Mouse (Mus musculus) urinary bladder, adult 2 months (tissue): Measurements from ENCODE around the gene Git2. TPM values are rescaled to one million over a fixed set of nuclear protein-coding genes. Genes with fewer than 3 reads are reported as not detected.

Experiments
- DNase-seq: peaks from one replicate; pipeline ENCODE4 v3.0.0; 2022; ENCODE audit warnings: low spot score
- polyA plus RNA-seq: library from polyadenylated mRNA; depleted of rRNA; stranded (reverse); fragments of >200 nt; gene quantifications from 2 replicates; pipeline ENCODE4 v1.2.3, GENCODE M21; 2012; rRNA removed

Gene Git2
- polyA plus RNA-seq: 37.5 and 46.6 TPM in 2 replicates

DNA sequence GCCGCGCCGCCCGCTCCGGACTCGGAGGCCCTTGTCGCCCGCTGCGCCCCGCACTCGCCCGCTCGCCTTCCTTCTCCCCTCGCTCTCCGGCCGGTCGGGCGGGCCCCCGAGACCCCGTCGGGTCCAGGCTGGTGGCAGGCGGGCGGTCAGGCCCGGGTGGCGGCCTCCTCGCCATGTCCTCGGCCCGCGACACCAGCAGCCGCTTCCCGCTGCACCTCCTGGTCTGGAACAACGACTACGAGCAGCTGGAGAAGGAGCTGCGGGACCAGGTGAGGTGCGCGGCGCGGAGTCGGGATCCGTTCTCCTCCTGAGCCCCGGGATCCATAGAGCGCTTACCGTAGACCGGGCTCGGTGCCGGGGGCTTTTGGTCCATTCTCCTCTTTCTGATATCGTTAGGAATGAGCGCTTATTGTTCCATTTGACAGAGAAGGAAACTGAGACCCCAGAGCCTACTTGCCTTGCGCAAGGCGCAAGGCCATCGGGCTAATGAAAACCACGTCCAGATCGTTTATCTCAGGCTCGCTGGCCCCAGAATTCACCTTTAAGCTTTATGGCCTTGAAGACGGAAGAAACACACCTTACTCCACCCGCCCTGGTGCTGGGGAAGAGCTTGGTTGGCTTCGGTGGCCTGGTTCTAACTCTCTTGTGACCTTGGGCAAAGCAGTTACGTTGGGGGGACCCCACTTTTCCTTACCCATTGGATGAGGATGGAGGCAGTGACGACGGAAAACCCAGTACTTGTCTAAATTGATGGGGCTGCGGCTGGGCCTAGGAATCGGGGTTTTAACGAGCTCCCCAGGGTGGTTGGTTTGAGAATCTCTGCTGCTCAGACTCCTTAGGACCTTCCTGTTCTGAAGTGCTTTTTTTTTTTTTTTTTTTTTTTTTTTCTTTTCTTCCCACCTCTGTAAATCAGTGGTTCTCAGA lies at the start of gene Git2:
Gene Git2 (minus strand): TSS at position 462 of the 924 bp plus-strand sequence.
- DNase-seq: no peak

DNA sequence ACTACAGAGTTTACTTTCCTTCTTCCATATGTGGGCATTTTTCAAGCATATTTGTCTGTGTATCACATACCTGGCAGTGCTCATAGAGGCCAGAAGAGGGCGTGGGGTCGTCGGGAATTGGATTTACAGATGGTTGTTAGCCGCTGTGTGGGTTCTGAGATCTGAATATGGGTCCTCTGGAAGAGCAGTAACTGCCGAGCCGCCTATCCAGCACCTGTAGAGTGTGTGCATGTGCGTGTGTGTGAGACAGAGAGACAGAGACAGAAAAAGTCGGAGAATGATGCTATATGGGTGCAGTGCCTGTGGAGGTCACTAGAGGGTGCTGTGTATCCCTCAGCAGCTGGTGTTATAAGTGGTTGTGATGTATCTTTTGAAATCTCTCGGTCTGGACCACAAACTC lies 48.9 kb upstream of the Git2 start:
- no peak for DNase-seq

DNA sequence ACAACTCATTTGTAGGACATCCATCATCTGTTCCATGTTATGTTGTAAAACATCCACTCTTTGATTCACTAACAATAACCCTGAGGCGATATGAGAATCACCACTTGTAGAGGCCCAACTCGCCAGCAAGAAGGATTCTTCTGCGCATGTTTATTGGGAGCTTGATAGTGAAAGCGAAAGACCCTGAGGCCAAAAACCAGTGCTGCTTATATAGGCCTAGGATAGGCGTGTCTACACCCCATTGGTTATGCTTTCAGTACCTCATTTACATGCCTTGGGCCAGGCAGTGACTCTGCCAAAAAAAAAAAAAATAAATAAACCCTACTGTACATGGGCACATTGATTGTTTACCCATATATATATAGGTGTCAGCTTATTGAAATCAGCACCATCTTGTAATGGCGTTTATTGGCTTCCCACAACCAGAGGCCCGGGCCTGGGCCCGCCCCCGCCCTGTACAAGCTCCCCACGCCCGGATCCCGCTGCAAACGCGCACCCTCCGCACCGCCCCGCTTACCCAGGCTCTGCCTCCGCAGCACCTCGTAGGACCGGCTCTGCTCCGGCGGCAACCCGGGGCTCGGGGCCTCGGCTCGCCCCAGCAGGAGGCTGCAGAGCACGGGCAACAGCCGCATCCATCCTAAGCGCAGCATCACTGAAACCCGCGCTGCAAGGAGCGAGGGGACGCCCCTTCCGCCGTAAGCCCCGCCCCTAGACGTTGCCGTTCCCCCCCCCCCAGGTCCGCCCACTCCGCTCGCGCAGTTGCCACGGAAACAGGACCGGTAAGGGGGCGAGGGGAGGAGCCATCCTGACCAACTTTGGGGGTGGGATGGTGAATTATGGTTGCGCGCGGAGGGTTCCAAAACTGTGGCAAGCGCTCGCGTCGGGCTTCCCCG lies 47.7 kb upstream of the Git2 start, which contains the start of gene 1500011B03Rik:
Gene 1500011B03Rik (minus strand): TSS at position 673 of the 893 bp plus-strand sequence.
- DNase-seq: no peak

DNA sequence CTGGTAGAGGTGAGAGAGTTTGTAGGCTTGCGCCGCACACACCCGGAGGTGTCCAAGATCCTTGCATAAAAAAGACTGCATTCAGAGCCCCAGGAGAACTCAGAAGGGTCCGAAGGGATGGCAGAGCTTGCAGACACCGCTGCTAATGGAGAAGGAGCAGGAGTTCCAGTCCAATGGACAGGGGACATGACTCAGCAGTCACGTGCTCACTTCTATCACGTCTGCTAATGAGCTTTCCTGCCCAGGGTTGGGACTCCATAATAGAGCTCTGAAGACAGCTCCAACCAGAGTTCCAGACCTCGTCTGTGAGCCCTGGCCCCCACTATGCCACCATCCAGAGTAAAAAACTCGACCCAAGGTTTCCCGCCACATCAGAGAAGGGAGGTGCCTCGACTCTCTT lies 42.8 kb upstream of the Git2 start:
- DNase-seq: no peak

DNA sequence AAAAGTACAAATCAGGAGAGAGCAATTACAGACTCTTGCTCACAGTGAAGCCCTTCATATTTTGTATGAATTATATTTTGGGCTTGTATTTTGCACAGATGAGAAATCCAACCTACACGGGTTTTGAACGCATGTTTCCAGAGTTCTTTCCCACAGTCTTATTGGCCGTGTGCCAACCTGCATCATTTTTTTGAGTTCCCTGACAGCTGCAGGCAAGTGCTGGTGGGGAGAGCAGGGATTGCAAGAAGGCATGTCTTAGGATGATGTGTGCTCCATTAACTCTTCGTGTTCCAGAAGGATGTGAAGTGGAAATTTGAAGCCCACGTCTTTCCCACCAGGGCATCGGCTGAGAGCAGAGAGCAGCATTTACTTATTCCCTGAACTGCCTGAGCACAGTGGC lies 41.3 kb upstream of the Git2 start:
- no peak for DNase-seq

DNA sequence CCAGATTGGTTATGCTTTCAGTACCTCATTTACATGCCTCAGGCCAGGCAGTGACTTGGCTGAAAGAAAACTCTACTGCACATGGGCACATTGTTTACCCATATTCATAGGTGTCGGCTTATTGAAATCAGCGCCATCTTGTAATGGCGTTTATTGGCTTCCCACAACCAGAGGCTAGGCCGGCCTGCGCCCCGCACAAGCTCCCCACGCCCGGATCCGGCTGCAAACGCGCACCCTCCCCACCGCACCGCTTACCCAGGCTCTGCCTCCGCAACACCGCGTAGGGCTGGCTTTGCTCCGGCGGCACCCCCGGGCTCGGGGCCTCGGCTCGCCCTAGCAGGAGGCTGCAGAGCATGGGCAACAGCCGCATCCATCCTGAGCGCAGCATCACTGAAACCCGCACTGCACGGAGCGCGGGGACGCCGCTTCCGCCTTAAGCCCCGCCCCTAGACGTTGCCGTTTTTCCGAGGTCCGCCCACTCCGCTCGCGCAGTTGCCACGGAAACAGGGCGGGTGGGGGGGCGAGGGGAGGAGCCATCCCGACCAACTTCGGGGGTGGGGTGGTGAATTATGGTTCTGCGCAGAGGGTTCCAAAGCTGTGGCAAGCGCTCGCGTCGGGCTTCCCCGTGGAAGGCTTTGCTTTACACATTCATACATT lies 38.3 kb upstream of the Git2 start:
- peak; percentile 57 for DNase-seq

DNA sequence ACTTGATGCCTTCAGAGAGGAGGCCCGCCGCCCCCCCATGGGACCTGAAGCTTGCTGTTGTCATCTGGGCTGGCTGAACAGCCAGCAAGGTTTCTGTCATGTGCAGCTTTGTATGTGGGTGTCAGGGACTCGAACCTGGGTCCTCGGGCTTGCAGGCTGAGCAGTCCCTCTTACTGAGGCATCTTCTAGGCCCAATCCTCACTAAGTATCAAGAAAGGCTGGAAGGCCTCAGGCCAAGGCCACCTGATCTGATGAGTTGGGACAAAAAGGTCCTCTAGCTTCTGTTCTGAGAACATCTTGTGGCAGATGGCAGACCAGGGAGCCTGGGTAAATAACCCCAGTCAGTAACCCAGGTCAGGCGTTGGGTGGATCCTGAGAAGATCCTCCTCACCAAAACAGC lies 34.5 kb upstream of the Git2 start:
- DNase-seq: no peak

DNA sequence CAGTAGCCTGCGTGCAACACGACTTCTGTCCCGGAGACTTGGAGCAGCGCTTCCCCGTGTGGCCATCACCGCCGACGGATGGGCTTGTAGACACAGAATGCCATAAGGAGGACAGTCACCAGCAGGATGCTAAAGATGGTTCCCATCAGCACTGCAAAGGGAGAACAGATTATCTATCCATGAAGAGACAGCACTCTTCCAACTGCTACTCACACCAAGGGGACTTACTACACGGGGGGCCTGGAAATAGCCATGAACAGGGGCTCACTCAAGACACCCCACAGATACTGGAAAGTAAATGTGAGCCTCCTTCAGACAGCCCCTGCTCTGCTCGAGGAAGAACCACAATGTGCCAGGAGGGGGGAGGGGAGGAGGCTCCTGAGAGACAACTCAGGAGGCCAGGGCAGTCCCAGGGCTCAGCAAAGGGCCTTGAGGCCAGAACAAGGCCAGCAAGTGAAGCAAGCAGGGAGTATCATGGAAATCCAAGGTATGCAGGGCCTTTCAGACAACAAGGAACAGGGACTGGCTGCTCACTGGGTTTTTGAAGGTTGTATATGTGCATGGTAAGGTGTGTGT lies 34.0 kb upstream of the Git2 start:
- DNase-seq: no peak

DNA sequence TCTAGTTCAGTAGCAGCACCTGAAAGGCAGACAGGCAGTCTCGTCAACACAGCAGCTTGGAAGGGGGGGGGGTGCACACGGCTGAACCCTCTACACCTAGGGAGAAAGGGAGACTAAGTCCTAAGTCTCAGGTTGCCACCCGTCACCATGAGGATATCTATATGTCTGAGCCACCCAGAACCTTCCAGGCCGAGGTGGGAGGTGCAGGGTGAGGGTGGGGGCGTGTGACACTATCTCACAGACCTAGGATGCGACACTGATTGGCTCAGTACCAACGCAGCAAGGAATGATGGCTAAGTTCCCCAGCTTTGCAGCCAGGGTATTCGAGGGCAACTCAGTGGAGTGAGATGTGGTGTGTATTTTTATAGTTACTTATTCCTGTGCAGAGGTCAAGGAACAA lies 33.1 kb upstream of the Git2 start:
- no peak for DNase-seq

DNA sequence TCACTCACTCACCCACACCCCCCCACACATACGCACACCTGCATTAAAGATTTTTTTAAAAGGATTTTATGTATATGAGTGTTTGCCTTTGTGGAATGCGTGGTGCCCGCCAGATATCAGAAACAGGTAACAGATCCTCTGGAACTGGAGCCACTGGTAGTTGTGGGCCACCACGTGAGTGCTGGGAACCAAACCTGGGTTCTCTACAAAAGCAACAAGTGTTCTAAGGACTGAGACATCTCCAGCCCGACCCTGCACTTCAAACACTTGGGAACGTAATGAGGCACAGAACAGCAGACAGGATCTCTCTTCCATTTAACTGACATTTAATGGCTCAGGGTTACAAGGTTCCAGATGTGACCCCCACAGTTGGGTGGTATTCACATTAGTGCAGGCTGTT lies 32.6 kb upstream of the Git2 start:
- no peak for DNase-seq

DNA sequence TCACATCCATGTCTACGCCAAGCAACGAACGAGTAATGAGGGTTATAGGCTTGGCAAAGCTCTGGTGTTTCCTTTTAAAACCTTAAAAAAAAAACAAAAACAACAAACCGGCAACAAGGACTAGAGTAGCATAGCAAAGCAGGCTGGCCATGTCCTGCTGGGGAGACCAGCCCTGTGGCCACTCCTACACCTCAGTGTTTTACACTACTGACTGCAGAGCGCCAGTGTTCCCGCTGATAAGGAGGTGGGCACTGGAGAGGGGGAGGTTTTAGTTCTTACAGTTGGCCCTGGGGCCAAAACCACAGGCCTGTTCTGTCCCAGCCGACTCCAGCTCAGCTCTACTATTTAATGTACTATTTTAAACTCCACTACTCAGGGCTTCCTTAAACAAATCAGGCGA lies 32.2 kb upstream of the Git2 start:
- no peak for DNase-seq

DNA sequence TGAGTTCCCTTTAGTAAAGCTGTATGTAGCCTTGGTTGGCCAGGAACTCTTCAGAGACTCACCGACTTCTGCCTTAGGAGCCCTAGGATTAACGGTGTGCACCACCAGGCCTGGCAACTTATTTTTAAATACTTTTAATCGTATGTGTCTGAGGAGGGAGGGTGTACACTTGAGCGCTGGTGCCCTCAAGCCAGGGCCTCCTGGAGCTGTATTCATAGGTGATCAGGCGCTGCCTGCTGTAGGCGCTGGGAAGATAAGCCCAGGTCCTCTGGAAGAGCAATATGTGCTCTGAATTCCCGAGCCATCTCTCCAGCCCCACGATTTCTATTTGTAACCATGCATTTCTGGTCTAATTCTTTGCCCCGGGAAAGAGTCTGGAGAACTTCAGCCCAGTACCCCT lies 31.7 kb upstream of the Git2 start:
- DNase-seq: no peak

DNA sequence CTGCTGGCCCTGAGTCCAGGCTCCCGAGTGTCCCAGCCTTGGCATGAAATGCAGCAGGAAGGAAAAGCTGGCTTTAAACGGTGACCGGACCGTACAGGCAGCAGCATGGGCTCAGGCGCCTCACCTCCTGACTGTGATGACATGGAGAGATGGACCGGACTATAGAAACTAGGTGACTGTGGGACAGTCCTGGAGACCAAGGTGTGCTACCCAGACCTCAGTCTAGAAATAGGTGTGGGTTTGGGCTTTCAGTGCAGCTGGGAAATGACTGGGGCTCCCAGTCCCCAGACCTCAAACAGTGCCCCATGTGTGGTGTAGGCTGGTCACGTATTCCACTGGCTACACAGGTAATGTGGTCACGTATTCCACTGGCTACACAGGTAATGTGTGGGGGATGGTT lies 31.3 kb upstream of the Git2 start:
- DNase-seq: no peak

DNA sequence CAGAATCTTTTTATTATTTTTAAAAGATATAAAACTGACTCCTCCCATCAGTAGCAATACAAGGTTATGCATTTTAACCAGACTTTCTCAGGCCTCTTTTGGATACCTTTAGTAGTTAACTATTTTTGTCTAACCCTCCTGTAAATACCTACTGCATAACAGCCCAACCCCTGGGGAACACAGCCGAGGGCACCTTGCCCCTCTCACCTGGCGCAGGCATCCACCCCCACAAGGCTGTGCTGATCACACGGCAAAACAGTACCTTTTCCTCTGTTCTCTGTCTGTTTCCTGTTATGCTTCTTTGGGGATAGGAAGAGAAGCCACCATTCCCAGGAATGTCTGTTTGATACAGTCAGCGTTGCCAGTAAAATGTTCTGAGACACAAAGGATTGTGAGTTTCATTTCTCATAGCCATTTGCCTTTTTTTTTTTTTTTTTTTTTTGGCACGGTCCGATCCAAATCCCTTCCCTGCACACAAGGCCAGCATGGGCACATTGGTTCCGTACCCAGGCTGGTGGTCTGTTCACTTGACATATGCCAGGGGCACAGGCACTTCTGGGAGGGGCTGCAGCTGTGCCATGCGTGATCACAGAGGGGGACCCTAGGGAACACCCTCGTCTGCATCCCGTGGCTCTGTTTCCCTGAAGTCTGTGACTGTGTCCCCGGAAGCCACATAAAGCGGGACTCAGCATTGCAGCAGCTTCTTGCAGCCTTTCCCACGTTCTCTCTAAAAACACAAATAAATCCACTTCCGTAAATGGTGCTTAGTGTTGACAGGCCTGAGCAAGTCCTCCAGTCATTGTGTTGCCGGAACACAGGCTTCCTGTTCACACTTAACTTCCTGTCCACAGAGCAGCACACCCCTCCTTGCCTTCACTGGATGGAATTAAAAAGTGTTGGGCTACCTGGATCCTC lies 30.4 kb upstream of the Git2 start:
- no peak for DNase-seq

DNA sequence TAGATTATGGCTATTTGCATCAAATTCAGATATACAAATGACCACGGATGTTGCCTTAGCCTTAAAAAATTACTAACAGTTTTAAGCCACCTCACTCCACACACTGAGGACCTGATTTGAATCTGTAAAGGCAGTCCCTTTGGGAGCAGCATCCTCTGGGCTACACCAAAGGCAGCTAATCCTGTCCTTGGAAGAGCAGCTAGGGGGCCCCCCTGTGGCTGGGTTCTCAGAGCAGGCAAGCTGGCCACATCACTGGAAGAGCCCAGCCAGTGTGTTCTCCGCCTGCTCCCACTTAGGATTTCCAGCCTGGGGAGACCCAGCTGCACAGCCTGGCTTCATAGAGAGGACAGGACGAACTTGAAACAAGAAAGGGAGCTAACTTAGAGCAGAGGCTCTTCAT lies 29.6 kb upstream of the Git2 start:
- no peak for DNase-seq

DNA sequence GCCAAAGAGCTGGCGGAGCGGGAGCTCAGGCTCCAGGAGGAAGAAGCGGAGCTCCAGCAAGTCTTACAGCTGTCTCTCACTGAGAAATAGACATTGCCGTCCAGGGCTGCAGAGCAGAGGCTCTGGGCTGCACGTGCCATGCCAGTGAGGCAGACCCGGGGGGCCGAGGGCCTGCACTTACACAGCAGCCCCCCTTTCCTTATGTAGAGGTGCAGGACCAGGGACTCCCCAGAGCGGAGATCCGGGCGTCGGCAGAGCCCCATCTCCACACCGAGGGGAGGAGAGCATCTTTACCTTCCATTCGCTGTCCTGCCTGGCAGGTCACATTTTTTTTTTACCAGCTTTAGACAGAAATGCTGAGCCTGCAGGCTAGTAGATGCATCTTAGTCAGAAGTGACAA lies 29.0 kb upstream of the Git2 start:
- DNase-seq: no peak

DNA sequence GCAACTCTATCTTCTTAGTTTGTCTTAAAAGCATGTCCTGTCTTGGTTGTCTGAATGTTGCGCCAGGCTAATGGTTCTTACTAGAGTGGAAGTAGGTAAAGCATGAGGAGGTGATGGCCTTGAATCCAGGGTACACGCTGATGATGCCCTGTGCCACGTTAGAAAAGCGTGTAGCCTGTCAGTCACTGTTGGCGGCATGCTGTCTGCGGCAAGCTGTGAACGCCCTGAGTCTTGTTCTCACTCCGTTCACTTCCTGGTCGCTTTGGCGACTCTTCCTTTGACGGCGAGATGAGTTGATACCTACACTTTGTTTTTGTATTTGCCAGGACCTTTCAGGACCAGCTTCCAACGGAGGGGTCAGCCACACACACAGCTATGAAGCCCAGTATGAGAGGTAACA lies 27.9 kb upstream of the Git2 start:
- DNase-seq: no peak

DNA sequence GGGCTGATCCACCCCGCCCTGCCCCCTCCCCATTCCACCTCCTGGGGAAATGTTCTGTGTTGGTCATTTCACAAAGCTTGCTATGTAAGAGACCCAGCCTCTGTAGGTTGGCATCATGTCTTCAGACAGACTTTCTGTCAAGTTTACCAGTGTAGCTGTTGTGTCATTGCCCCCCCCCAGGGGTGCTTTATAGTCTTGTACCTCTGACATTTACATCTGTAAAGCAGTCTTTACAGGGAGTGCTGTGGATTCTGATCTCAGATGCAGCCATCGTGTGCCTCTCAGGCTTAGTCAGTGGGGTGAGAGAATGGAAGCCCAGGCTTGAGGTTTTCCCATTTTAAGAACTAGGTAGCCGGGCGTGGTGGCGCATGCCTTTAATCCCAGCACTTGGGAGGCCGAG lies 26.5 kb upstream of the Git2 start:
- DNase-seq: no peak

DNA sequence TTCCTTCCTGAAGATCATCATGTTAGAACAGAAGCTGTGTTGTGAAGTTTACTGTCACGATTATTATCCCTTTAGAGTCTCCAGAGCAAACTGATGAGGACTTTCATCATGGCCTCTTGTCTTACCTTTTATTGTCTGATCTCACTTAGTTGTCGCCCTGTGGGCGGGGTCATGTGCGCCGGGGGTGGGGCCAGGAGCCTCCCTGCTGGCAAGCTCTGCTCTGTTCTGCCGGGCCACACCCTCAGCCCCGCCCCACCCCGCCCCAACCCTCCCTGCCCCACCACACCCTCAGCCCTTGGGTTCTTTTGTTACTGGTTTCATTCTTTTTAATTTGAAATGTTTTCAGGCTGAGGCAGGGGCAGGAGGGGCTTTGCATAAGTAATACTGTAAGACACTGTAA lies 25.7 kb upstream of the Git2 start:
- no peak for DNase-seq

DNA sequence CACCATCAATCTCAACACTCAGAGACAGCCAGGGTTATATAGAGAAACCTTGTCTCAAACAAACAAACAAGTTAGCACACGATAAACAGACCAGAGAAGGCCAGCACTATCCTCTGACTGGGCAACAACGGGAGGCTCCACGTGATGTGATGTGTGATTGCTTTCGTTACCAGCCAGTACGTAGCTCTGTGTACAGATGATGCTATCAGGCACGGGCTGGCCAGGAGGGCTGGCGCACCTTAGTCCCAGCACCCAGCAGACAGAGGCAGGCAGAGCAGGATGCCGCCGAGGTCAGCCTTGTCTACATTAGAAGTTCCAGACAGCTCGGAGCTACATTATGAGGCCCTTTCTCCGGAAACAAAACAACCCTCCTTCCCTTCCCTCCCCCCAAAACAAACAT lies 24.5 kb upstream of the Git2 start:
- DNase-seq: no peak

DNA sequence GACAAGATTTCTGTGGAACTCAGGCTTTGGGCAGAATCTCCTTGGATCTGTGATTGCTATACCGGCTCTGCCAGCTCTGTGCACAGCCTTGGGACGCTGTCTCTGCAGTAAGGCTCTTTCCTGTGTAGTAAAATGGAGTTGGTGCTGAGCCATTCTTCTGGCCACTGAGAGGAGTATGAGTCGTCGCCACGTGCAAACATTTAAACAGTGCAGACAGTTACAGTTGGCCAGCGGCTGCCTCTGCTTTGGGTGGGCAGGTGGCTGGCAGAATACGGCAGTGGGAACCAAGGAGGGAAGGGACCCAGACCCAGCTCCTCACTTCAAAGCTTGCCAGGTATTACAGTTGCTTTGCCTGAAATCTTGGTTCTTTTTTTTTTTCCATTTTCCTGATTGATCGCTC lies 21.9 kb upstream of the Git2 start:
- DNase-seq: no peak
